Mouse (Mus musculus): ENCODE data around the gene Wnt1. TPM values are rescaled to one million over a fixed set of nuclear protein-coding genes. Genes with fewer than 3 reads are reported as not detected.

The Wnt1 gene
- polyA plus RNA-seq, 1 experiment = not detected

DNA sequence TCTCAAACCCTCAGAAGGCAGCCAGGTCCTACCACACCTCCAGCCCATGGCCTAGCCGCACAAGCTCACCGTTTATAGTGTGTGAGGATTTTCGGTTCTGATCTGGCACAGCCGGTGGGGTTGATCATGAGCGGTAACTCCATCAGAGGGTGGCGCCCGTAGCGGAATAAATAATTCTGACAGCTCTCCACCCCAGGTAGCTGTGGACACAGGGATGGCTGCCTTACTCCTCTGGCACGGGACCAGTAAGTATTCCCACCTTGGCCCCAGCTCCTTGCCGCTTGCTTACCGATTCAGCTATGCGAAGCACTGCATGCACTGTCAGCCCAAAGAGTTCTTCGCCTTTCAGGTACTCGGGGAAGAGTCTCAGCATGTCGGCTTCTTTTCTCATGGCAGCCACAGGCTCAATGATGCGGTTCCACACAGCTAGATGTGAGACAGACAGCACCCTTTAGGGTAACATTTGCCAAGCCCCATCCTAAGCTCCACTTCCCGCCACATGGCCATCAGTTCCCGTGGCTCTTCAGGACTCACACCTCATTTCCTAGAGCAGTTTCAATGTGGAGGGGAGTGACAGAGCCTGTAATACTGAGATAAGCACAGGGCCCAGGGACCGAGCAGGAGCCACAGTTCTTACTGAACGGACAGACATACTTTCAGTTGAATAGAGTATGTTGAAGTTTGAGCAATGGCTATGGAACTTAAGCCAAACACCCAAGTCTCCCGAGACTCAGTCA is 47.5 kb downstream of the Wnt1 start:
- TF ChIP-seq CTCF (IDR thresholded peaks at IDR 0.05; ENCODE audit: insufficient read depth, low read length) (no peak), POLR2A (IDR thresholded peaks at IDR 0.05; ENCODE audit: borderline replicate concordance, extremely low read depth, low read depth, low read length) (no peak)
- 93% methylated on average over 21 of the region's 21 CpGs for WGBS

GRCm38 (mm10) chr15:98837743-98838103 is 48.1 kb downstream of the Wnt1 start:
- Histone ChIP-seq H3K4me3 (replicated peaks; ENCODE audit: extremely low read depth, low read depth, low read length) (no peak overlapping the region), H3K4me1 (ENCODE audit: control insufficient read depth, insufficient read depth, low read length) (no peaks in the 10 kb centered on the region)
- no peak for TF ChIP-seq POLR2A (IDR thresholded peaks at IDR 0.05; ENCODE audit: borderline replicate concordance, extremely low read depth, low read depth, low read length)
- TF ChIP-seq CTCF (IDR thresholded peaks at IDR 0.05; ENCODE audit: insufficient read depth, low read length) = no peak
- DNase-seq = no peak
- 77% methylated on average over 4 of the region's 4 CpGs for WGBS

More for the DNA sequence above, 47.5 kb downstream of the Wnt1 start:
- no peak for DNase-seq
- Histone ChIP-seq H3K4me3 (replicated peaks; ENCODE audit: extremely low read depth, low read depth, low read length) (no peak overlapping the region), H3K4me1 (ENCODE audit: control insufficient read depth, insufficient read depth, low read length) (no peaks in the 10 kb centered on the region)

DNA sequence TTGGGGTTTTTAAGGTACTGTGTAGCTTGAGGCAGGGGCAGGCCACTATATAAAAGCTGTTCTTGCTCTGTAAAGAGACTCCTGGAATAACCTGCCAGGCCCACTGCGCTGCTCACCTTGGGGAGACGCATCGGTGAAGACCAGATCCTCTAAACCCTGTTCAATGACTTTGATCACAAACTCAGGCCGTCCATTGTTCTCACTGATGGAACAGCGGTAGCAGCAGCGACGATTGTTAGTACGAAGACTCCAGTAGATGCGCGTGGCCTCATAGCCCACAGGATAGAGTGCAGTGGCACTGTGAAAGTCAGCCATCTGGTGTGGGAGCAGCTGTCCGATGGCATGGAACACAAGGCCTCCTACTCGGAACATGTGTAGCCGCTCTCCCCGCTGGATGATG is 49.5 kb downstream of the Wnt1 start:
- Histone ChIP-seq H3K4me1 (ENCODE audit: control insufficient read depth, insufficient read depth, low read length) (no peaks in the 10 kb centered on the region), H3K4me3 (replicated peaks; ENCODE audit: extremely low read depth, low read depth, low read length) (no peak overlapping the region)
- TF ChIP-seq POLR2A (IDR thresholded peaks at IDR 0.05; ENCODE audit: borderline replicate concordance, extremely low read depth, low read depth, low read length) (no peak), CTCF (IDR thresholded peaks at IDR 0.05; ENCODE audit: insufficient read depth, low read length) (no peak)
- 97% methylated on average over 14 of the region's 14 CpGs for WGBS
- no peak for DNase-seq

DNA sequence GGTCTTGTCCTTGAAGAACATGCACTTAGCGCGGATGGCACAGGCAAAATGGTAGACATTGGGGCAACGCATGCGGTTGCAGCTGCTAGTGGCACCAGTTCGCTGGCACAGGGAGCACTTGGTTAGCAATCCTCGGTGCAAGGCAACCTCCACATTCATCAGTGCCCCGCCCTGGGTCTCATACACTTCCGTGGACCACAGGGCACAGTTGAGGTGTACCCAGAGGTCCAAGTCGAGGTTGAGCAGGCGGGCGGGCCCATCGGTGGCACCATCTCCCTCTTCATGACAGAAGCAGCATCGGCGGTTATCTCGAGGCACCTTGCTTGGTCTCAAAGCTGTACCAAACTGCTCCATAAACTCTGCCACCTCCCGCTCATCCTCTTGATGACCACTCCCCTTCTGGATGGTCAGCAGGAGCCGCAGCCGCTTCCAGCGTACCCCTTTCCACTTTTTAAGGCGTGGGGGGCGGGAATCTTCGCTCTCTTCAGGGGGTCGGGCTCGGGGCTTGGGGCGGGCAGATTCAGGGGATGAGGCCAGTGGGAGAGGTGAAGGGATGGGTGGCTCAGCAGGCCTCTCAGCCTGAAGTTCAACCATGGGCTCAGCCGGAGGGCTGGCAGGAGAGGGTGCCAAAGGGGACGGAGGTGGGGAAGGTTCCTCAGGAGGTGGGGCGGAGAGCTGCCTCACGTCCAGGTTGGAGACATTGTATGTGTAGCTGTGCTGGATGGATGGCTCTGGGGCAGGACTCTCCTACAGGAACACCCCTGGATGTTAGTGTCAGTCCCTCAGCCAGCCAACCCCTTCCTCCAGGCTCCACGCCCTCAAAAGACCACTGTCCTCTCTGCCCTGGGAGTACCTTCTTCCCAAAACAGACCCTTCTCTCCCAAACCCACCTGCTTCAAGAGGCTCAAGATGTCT is 50.3 kb downstream of the Wnt1 start:
- DNase-seq = no peak
- TF ChIP-seq CTCF (IDR thresholded peaks at IDR 0.05; ENCODE audit: insufficient read depth, low read length) (no peak), POLR2A (IDR thresholded peaks at IDR 0.05; ENCODE audit: borderline replicate concordance, extremely low read depth, low read depth, low read length) (no peak)
- Histone ChIP-seq H3K4me1 (ENCODE audit: control insufficient read depth, insufficient read depth, low read length) (no peaks in the 10 kb centered on the region), H3K4me3 (replicated peaks; ENCODE audit: extremely low read depth, low read depth, low read length) (no peak overlapping the region)
- WGBS = 92% methylated on average over 30 of the region's 30 CpGs

Other genes starting within 250 kb of the Wnt1 start
- 10.4 and 13.0 TPM in 2 replicates for gene Ccnt1, start 218.9 kb upstream of the Wnt1 start, polyA plus RNA-seq (2012; rRNA removed)
- not detected in 2 replicates for gene 4930415O20Rik, start 218.9 kb upstream of the Wnt1 start, polyA plus RNA-seq (2012; rRNA removed)
- 52.3 and 62.8 TPM in 2 replicates for gene Adcy6, start 179.8 kb upstream of the Wnt1 start, polyA plus RNA-seq (2012; rRNA removed)
- 34.1 and 37.1 TPM in 2 replicates for gene Cacnb3, start 159.0 kb upstream of the Wnt1 start, polyA plus RNA-seq (2012; rRNA removed)
- 28.4 and 38.9 TPM in 2 replicates for gene Ddx23, start 127.0 kb upstream of the Wnt1 start, polyA plus RNA-seq (2012; rRNA removed)
- gene Rnd1, start 112.4 kb upstream of the Wnt1 start, polyA plus RNA-seq (2012; rRNA removed) = 19.6 and 23.6 TPM in 2 replicates
- 3.1 and 3.6 TPM in 2 replicates for gene Ccdc65, start 81.7 kb upstream of the Wnt1 start, polyA plus RNA-seq (2012; rRNA removed)
- 11.1 and 12.5 TPM in 2 replicates for gene Fkbp11, start 61.7 kb upstream of the Wnt1 start, polyA plus RNA-seq (2012; rRNA removed)
- gene Arf3, start 26.6 kb upstream of the Wnt1 start, polyA plus RNA-seq (2012; rRNA removed) = 110 and 166 TPM in 2 replicates
- gene Wnt10b, start 11.7 kb upstream of the Wnt1 start, polyA plus RNA-seq (2012; rRNA removed) = 21.8 and 37.4 TPM in 2 replicates
- gene Ddn, start 19.6 kb downstream of the Wnt1 start, polyA plus RNA-seq (2012; rRNA removed) = 0.21 and 0.31 TPM in 2 replicates
- gene Prkag1, start 41.7 kb downstream of the Wnt1 start, polyA plus RNA-seq (2012; rRNA removed) = 51.0 and 62.8 TPM in 2 replicates
- 24.7 and 36.0 TPM in 2 replicates for gene Kmt2d, start 81.3 kb downstream of the Wnt1 start, polyA plus RNA-seq (2012; rRNA removed)
- 5.4 and 5.6 TPM in 2 replicates for gene Rhebl1, start 104.7 kb downstream of the Wnt1 start, polyA plus RNA-seq (2012; rRNA removed)
- gene Dhh, start 108.7 kb downstream of the Wnt1 start, polyA plus RNA-seq (2012; rRNA removed) = 2.5 and 2.8 TPM in 2 replicates
- gene Lmbr1l, start 128.4 kb downstream of the Wnt1 start, polyA plus RNA-seq (2012; rRNA removed) = 56.0 and 72.1 TPM in 2 replicates
- gene Tuba1b, start 144.7 kb downstream of the Wnt1 start, polyA plus RNA-seq (2012; rRNA removed) = 1,081 and 1,265 TPM in 2 replicates
- 0.17 and 298 TPM in 2 replicates for gene Gm49450, start 163.7 kb downstream of the Wnt1 start, polyA plus RNA-seq (2012; rRNA removed)
- 617 and 959 TPM in 2 replicates for gene Tuba1a, start 163.8 kb downstream of the Wnt1 start, polyA plus RNA-seq (2012; rRNA removed)
- gene Tuba1c, start 240.0 kb downstream of the Wnt1 start, polyA plus RNA-seq (2012; rRNA removed) = 72.7 and 91.7 TPM in 2 replicates

All from lung, adult 2 months (tissue).